Mouse (Mus musculus) megakaryocyte-erythroid progenitor cell, adult 5-6 weeks (primary cell): ENCODE measurements around the gene Nr2f6. TPM values are rescaled to one million over a fixed set of nuclear protein-coding genes. Genes with fewer than 3 reads are reported as not detected.
A peak's percentile ranks its signal among the peaks of the same experiment; 100 is the strongest.

ENCODE experiments used
- ATAC-seq: replicated peaks from 2 replicates; pipeline ENCODE4 v1.8.0; 2016; ENCODE audit warnings: mild to moderate bottlenecking, inconsistent platforms; ENCODE audit not compliant: severe bottlenecking, poor library complexity, low FRiP score, low TSS enrichment
- total RNA-seq, 2 experiments: library from RNA; stranded (forward) in 1 of 2; stranded (reverse) in 1 of 2; fragments of 200-1000, 215-1000 nt in 1 of 2; fragments of >200 nt in 1 of 2; fragmentation: Nextera tagmentation in 1 of 2; gene quantifications; 2 replicates each; pipeline ENCODE4 v1.2.3; 2014 to 2017

Nr2f6 gene
- total RNA-seq, 2 experiments from 2014 or later, result 3.2 TPM; not detected in 1

DNA sequence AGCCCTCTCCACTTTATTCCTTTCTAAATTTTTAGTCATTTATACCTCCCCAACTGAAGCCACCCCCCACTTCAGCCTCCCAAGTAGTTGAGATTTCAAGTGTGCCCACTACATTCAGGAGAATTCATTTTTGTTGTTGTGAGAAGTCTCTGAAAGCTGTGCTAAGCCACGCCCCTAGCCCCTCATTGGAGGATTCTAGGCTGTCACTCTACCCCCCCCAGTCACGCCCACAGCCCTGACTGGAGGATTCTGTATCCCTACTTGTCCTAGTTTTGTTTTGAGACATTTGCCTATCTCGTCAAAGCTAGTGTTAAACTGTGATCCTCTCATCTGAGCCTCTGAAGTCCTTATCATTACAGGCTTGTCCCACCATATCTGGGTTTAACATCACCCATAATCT lies 11.1 kb upstream of the Nr2f6 start:
- ATAC-seq, result 0 out of 2 replicates have a peak, but pooled peaks have one; percentile 53

- ATAC-seq, result no peak
Observed at GRCm38 (mm10) chr8:71392391-71392790, 10.6 kb upstream of the Nr2f6 start.

DNA sequence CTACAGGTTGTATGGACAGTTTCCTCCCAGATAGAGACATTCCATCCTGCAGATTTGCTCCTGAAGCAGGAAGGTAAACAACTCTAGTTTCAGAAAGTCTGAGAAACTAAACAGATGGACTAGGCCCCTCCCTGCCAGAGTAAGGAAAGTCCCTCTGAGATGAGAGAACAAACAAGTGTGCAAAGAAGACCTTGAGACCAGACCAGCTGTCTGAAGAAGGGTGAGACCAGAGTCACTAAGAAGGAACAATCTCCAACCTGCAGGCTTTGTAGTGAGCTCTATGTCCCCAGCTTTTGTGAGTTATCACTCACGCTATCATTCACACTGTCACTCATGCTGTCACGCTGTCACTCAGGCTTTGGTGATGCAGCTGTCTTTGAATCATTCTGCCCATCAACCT lies 9.9 kb upstream of the Nr2f6 start:
- ATAC-seq, result no peak

- no peak for ATAC-seq
Observed at GRCm38 (mm10) chr8:71388267-71388666, 6.5 kb upstream of the Nr2f6 start.

DNA sequence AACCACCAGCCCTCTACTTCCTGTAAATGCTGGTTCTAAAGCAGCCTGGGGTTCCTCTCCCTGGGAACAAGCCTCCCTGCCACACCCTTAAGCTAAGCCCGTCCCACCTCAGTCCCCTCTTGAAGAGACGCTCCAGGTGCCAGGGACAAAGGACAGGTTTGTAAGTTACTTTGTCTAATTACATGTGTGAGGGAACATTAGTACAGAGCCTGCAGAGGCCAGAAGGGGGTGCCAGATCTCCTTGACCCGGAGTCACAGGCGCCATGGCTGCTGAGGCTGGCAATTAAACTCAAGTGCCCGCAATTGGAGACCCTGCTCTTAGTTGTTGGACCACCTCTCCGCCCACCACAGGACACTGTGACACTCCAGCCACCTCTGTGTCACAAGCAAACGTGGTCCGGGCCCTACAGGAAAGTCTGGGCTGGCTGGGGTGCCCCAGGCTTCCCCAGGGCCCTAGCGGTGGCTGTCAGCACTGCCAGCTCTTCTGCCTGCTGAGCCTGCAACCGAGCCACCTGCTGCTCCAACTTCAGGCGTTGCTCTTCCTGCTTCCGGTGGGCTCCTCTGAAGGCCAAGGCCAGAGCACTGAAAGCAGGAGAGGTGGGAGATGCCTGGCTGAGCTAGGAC lies 3.6 kb upstream of the Nr2f6 start:
- no peak for ATAC-seq

DNA sequence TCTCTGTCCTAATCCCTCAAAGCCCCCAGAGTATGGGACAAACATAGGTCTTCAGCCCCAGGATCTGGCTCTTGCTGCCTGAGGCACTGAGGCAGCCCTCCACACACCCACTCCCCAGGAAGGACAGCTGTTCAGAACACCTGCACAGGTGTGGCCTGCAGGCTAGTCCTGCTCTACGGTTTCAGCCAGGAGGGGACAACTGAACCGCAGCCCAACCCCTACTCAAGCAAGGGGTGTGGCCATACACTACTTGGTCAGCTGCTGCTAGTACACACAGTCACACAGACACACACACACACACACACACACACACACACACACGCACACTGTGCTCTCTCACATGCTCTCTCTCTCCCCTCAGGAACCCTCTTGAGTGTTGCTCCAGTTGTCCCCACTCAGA lies 2.1 kb upstream of the Nr2f6 start:
- no peak for ATAC-seq

DNA sequence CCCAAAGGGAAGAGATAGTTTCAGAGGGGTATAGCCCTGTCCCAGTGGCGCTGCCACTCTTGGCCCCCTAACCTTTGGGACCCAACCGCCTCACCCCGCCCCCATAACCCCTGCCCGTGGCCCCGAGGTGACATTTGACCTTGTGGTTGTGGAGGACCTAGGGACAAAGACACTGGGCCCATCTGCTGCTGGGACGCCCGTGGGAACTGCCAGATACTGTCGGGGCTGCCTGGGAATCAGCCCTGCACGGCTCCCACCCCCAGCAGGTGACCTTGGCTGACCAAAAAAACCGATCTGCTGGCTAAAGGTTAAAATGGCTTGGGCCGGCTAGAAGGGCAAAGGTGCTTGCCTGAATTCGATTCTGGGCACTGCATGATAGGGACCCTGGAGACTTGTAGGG lies 1.6 kb upstream of the Nr2f6 start:
- ATAC-seq, result no peak

DNA sequence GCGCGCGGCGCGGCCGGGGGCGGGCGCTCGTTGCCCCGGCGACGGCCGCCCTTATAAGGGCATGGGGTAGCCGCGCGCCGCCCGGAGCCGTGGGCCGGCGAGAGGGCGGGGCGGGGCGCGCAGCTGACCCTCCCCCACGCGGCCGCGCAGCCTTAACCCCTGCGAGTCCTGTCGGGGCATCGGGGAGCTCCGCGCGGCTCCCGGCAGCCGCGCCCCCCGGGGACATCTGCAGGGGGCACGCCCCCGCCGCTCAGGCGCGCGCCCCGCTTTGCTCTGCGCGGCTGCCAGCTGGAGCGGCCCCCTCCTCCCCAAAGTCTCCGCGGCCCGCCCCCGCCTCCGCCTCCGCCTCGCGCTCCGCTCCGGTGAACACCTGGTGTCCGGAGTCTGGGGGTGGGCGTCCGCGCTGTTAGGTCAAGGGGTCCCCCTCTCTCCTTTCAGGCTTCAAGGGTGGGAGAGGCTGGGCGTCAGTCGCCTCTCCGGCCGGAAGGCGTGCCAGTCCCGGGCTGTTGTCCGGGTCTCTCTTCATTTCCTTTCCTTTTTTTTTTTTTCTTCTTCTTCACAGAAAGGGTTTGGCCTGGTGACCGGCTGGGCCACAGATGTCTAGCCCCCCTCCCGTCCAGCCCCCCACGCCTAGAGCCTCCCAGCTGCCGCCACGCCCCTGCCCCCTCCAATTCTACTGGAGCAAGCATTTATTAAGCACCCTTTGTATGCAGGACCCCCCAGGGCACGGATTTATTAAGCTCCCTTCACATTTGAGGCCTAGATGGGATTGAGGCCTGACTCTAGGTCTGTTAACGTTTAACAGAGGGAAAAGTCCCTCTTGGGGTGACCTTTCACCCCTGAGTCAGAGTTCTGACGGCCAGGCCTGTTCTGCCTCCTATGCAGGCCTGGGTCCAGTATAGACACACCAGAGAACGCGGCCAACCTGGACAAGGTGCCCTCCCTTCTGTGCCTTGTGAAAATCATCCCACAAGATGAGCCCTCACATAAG lies 506 bp upstream of the Nr2f6 start:
- 0 out of 2 replicates have a peak, but pooled peaks have one; percentile 32 for ATAC-seq

DNA sequence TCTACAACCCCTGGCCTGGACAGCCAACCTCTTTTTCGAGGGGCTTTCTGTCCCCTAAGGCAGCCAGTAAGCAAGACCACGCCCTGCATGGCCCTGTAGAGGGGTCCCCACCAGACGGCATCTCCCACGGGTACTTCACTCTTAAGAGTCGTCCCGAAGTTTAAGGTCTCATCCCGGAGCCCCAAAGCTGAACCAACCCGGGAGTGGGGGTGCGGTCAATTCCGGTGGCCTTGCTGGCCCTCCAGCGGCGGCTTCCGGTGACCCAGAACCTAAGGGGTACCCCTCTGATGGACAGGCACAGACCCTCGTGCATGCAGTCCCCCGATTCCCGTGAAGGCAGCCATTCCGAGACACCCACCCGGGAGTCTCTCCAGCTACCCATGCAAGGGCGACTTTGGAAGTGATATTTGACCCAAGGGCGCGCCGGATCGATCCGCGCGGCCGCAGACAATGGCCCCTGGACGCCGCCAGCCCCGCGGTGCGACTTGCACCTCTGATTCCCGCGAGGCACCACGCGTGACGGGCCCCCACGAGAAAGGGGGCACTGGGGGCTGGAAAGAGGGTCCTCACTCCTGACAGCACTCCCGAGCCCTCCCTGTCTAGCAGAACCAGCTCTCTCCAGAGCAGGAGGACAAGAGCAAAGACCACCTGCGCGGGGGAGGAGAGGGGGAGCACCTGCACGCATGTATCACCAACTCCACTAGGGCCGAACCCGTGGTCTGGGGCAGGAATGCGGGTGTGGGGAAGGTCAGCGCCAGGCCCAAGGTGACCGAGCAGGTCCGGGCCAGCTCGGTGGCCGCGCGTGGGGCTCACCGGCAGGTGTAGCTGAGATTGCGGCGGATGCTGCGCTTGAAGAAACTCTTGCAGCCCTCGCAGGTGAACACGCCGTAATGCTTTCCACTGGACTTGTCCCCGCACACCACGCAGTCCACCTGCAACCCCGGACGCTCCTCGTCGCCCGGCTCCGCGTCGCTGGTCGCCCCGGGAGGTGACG lies 1.3 kb downstream of the Nr2f6 start:
- ATAC-seq, result no peak

DNA sequence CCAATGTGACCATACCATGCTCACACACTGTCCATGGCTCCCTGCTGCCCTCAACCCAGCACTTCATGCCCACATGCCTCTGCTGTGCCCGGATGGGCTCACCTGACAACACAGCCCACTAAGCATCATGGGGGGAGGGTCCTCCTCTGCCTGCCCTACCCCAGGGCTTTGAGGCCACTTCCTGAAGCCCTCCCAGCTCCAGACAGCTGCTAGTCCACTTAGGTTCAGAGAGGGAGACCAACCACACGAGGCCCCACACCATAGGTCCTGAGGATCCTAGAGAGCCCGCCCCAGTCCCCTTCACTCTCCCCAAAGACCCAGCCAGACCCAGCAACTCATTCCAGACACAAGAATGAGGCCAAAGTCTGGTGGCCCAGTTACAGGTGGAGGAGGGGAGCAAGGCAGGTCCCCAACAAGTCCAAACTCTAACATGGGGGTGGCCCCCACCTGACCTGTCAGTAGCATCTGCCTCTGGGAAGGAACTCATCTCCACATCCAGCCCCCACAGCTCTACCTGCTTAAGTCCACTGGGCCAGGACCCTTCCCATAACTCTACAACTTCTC lies 2.2 kb downstream of the Nr2f6 start:
- ATAC-seq, result no peak

DNA sequence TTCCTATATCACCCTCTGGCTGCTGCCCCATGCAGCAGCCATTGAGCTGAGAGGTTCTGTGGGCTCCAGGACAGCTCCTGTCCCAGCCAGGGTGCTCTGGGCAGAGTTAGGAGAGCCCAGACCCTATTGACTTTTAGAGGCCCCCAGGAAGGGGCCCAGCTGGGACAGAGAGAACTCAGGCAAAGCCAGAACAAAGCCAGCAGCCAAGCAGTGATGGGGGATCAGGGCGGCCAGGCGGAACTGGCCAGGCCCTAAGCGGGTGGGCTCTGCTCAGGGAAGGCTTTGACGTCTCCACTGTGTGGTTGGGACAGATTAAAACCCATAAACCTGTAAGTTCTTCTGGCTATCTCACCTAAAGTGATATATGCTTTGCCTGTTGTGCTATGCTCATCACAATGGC lies 2.8 kb downstream of the Nr2f6 start:
- ATAC-seq, result no peak

- ATAC-seq, result no peak
Observed at GRCm38 (mm10) chr8:71376423-71377030, 5.2 kb downstream of the Nr2f6 start.

DNA sequence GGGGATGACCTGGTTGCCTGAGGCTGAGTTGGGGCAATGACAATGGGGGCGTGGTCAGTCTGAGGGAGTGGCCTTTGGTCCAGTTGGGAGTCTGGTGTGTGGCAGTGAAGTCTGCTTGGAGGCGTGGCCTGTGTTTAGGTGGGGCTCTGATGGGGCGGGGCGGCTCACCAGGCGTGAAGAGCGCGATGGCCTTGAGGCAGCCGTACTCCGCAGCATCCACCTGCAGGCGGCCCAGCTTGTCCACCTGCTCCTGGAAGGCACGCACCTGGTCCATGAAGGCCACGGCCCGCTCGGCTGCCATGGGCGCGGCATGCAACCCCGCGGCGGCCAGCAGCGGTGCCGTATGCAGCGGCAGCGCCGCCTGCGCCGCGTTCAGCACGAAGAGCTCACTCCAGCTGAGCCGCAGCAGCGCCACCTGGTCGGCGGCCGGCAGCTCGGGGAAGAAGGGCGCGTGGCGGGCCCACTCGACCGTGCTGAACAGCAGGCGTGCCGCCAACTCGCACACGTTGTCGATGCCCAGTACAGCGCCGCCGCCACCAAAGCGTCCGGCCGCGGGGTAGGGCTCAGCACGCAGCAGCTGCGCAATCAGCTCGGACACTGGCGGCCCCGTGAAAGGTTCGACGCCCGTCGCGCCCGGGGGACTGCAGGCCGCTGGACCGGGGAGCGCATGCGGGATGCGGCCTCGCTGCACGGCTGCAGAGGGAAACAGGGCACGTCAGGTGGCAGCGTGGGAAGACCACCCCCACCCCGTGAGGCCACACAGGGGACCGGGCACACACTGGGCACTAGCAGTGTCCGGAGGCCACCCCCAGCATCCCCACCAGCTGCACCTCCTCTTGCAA lies 6.0 kb downstream of the Nr2f6 start:
- ATAC-seq, result peak; percentile 21

- ATAC-seq, result no peak
Observed at GRCm38 (mm10) chr8:71374616-71375206, 7.0 kb downstream of the Nr2f6 start.

DNA sequence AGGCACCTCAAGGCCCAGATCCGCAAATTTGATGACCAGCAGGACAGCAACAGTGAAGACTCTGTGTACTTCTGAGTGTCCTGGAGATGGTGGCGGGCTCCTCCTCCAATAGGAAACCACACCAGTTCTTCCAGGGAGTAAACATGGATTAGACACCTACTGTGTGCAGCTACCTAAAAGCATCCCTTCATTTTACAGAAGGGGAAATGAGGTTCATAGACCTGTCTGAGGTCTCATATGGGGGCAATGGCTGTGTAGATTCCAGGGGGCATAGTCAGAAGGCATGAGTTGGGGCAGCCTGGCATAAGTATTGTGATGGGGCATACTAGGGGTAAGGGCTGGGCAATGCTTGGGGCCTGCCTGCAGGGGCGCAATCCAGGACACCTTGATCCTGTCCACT lies 8.8 kb downstream of the Nr2f6 start:
- no peak for ATAC-seq

DNA sequence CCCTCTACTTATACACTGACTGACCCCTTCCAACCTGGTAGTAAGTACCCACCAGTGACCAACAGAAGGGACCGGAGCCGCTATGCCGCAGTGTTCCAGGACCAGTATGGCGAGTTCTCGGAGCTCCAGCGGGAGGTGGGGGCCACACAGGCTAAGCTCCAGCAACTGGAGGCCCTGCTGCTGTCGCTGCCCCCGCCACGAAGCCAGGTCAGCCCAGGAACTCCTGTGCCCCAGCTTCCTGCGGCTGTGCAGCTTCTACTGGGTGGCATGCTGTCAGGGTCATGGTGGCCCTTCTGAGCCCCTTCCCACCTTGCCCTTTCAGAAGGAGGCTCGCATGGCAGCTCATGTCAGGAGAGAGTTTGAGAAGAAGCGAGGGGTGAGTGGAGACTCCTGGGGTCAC lies 9.3 kb downstream of the Nr2f6 start:
- no peak for ATAC-seq

DNA sequence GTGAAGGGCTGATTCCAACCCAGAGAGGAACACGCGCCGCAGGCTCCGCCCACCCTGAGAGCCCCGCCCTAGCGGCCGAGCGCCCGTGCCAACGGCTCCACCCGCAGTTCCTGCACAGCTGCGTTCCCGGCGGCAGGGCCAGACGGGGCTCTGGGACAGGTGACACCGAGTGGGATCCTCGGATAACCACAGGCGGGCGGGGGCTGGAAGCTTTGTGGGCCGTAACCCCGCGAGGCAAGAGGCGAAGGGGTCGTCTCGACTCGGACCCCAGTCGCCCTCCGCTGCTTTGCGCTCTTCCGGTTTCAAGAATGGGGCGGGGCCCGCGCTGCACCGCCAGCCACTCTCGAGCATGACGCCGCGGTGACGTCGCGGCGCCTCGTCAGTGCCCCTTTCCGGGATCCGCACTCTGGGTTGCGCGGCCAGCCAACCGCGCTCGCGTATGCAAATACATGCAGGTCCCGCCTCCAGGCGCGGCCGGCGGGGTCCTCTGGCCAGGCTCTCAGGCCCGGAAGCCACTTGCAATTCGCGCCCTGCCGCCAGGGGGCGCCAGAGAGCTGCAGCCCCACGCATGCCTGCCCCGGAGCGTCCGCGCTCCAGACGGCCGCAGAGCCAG lies 10.4 kb downstream of the Nr2f6 start, which contains the start of gene Ocel1:
Ocel1 (plus strand) TSS at position 63 of the 613 bp plus-strand sequence.
- ATAC-seq, result peak; percentile 79
